Mouse (Mus musculus) forebrain, embryonic 10.5 days (tissue): ENCODE results near the gene 1700015F17Rik. TPM values are rescaled to one million over a fixed set of nuclear protein-coding genes. Genes with fewer than 3 reads are reported as not detected.
A peak's percentile ranks its signal among the peaks of the same experiment; 100 is the strongest.

Experiments
- DNase-seq: peaks from one replicate; pipeline ENCODE4 v3.0.0-alpha.2; 2017; ENCODE audit warnings: low spot score; ENCODE audit errors: extremely low spot score
- H3K27ac ChIP-seq: fragments of 300-500 bp; sonication (generic); 2 replicates; pipeline ENCODE4 v1.5.1; 2016; ENCODE audit warnings: mild to moderate bottlenecking
- H3K27me3 ChIP-seq: fragments of 300-500 bp; sonication (generic); 2 replicates; pipeline ENCODE4 v1.6.1; 2016; ENCODE audit warnings: mild to moderate bottlenecking; ENCODE audit not compliant: poor library complexity, severe bottlenecking
- H3K36me3 ChIP-seq: fragments of 300-500 bp; sonication (generic); replicated peaks from 2 replicates; pipeline ENCODE4 v1.6.1; 2016; ENCODE audit warnings: mild to moderate bottlenecking, moderate library complexity
- H3K4me1 ChIP-seq: fragments of 300-500 bp; sonication (generic); 2 replicates; pipeline ENCODE4 v1.6.1; 2016
- H3K4me3 ChIP-seq: fragments of 300-500 bp; sonication (generic); 2 replicates; pipeline ENCODE4 v1.5.1; 2016; ENCODE audit warnings: mild to moderate bottlenecking, moderate library complexity
- H3K9me3 ChIP-seq: fragments of 300-500 bp; sonication (generic); 2 replicates; pipeline ENCODE4 v1.6.1; 2016; ENCODE audit warnings: mild to moderate bottlenecking, moderate library complexity
- WGBS: fragments of 180-500 bp; shearing (Covaris S2); methylation state at CpG from one replicate; pipeline ENCODE4 v1.1.7; 2016; 5-methylcytosine and 5-hydroxymethylcytosine counted together
- polyA plus RNA-seq: library from polyadenylated mRNA; unstranded; fragments of >200 nt; fragmentation: Nextera tagmentation; extraction: Ambion mirVana; gene quantifications from 2 replicates; pipeline ENCODE4 v1.2.1, GENCODE M21; 2016

The 1700015F17Rik gene
- polyA plus RNA-seq = not detected in 2 replicates

- Histone ChIP-seq H3K36me3 (no peaks in the 10 kb centered on the region), H3K9me3 (no peaks in the 10 kb centered on the region), H3K4me1 (no peaks in the 10 kb centered on the region), H3K27me3 (no peaks in the 10 kb centered on the region), H3K27ac (no peak within 1 kb of the TSS), H3K4me3 (no peak within 1 kb of the TSS)
- WGBS = 92% methylated on average over 6 of the region's 6 CpGs
- no peak for DNase-seq
Measured at GRCm38 (mm10) chr5:5479043-5479442, at the start of gene 1700015F17Rik. Gene 1700015F17Rik (minus strand): TSS chr5:5479143.

GRCm38 (mm10) chr5:5515411-5515810 lies 36.5 kb upstream of the 1700015F17Rik start:
- no peak overlapping the region for H3K27ac ChIP-seq
- H3K4me1 ChIP-seq = peaks cover 22% of the 10 kb centered on the region
- 81% methylated on average over 5 of the region's 5 CpGs for WGBS
- DNase-seq = no peak
- peaks cover 10% of the 10 kb centered on the region for H3K36me3 ChIP-seq
- no peaks in the 10 kb centered on the region; the same call in 1 of the 2 replicates for H3K9me3 ChIP-seq
- no peak overlapping the region for H3K4me3 ChIP-seq
- H3K27me3 ChIP-seq = no peaks in the 10 kb centered on the region

GRCm38 (mm10) chr5:5514196-5515076 lies 35.5 kb upstream of the 1700015F17Rik start, which contains the start of gene Cldn12:
Gene Cldn12 (minus strand): TSS chr5:5514958.
- Histone ChIP-seq H3K4me1 (peaks cover 32% of the 10 kb centered on the region), H3K9me3 (no peaks in the 10 kb centered on the region; the same call in 1 of the 2 replicates), H3K27ac (peak within 1 kb of the TSS; percentile 94), H3K27me3 (no peaks in the 10 kb centered on the region), H3K4me3 (peak within 1 kb of the TSS; percentile 82), H3K36me3 (peaks cover 10% of the 10 kb centered on the region)
- DNase-seq = peak; percentile 95
- under 1% methylated on average over 79 of the region's 79 CpGs for WGBS

- H3K4me3 ChIP-seq = no peak overlapping the region
- peaks cover 56% of the 10 kb centered on the region for H3K4me1 ChIP-seq
- 88% methylated on average over 3 of the region's 3 CpGs for WGBS
- H3K9me3 ChIP-seq = no peaks in the 10 kb centered on the region; the same call in 1 of the 2 replicates
- DNase-seq = no peak
- H3K27me3 ChIP-seq = no peaks in the 10 kb centered on the region
- H3K27ac ChIP-seq = no peak overlapping the region
- H3K36me3 ChIP-seq = peaks cover 19% of the 10 kb centered on the region
Measured at GRCm38 (mm10) chr5:5511401-5511800, 32.5 kb upstream of the 1700015F17Rik start.

- peak overlapping the region; percentile 23; the same call in 1 of the 2 replicates for H3K4me3 ChIP-seq
- H3K27ac ChIP-seq = peak overlapping the region; percentile 62; the same call in 1 of the 2 replicates
- WGBS = 68% methylated on average over 5 of the region's 5 CpGs
- peaks cover 21% of the 10 kb centered on the region for H3K36me3 ChIP-seq
- no peaks in the 10 kb centered on the region; the same call in 1 of the 2 replicates for H3K9me3 ChIP-seq
- no peak for DNase-seq
- H3K4me1 ChIP-seq = peaks cover 56% of the 10 kb centered on the region
- no peaks in the 10 kb centered on the region for H3K27me3 ChIP-seq
Measured at GRCm38 (mm10) chr5:5510989-5511388, 32.0 kb upstream of the 1700015F17Rik start.

GRCm38 (mm10) chr5:5510304-5510887 lies 31.5 kb upstream of the 1700015F17Rik start:
- peaks cover 56% of the 10 kb centered on the region for H3K4me1 ChIP-seq
- peaks cover 25% of the 10 kb centered on the region for H3K36me3 ChIP-seq
- 67% methylated on average over 10 of the region's 10 CpGs for whole genome bisulfite sequencing
- no peaks in the 10 kb centered on the region for H3K27me3 ChIP-seq
- H3K27ac ChIP-seq = peak overlapping the region; percentile 67
- no peak for DNase-seq
- no peaks in the 10 kb centered on the region; the same call in 1 of the 2 replicates for H3K9me3 ChIP-seq
- H3K4me3 ChIP-seq = peak overlapping the region; percentile 23; the same call in 1 of the 2 replicates

GRCm38 (mm10) chr5:5508231-5508630 lies 29.3 kb upstream of the 1700015F17Rik start:
- no peak overlapping the region for H3K4me3 ChIP-seq
- DNase-seq = no peak
- H3K27me3 ChIP-seq = no peaks in the 10 kb centered on the region
- peak overlapping the region; percentile 75 for H3K27ac ChIP-seq
- no peaks in the 10 kb centered on the region; the same call in 1 of the 2 replicates for H3K9me3 ChIP-seq
- H3K36me3 ChIP-seq = peaks cover 37% of the 10 kb centered on the region
- 83% methylated on average over 10 of the region's 10 CpGs for WGBS
- peaks cover 46% of the 10 kb centered on the region for H3K4me1 ChIP-seq

- peaks cover 37% of the 10 kb centered on the region for H3K36me3 ChIP-seq
- H3K9me3 ChIP-seq = no peaks in the 10 kb centered on the region; the same call in 1 of the 2 replicates
- 45% methylated on average over 20 of the region's 20 CpGs for WGBS
- peak; percentile 70 for DNase-seq
- H3K27ac ChIP-seq = peak overlapping the region; percentile 75
- no peaks in the 10 kb centered on the region for H3K27me3 ChIP-seq
- H3K4me3 ChIP-seq = 0 out of 2 replicates have a peak overlapping the region, but pooled peaks have one; percentile 7
- H3K4me1 ChIP-seq = peaks cover 41% of the 10 kb centered on the region
Measured at GRCm38 (mm10) chr5:5507701-5508225, 28.8 kb upstream of the 1700015F17Rik start.

GRCm38 (mm10) chr5:5504456-5504855 lies 25.5 kb upstream of the 1700015F17Rik start:
- H3K27me3 ChIP-seq = no peaks in the 10 kb centered on the region
- WGBS = 92% methylated on average over 13 of the region's 13 CpGs
- H3K4me3 ChIP-seq = no peak overlapping the region
- DNase-seq = no peak
- H3K4me1 ChIP-seq = peaks cover 24% of the 10 kb centered on the region
- no peaks in the 10 kb centered on the region for H3K9me3 ChIP-seq
- H3K36me3 ChIP-seq = peaks cover 26% of the 10 kb centered on the region
- no peak overlapping the region for H3K27ac ChIP-seq

- peaks cover 13% of the 10 kb centered on the region for H3K4me1 ChIP-seq
- H3K27me3 ChIP-seq = no peaks in the 10 kb centered on the region
- H3K4me3 ChIP-seq = no peak overlapping the region
- DNase-seq = no peak
- H3K9me3 ChIP-seq = no peaks in the 10 kb centered on the region
- peaks cover 24% of the 10 kb centered on the region for H3K36me3 ChIP-seq
- WGBS = 87% methylated on average over 4 of the region's 4 CpGs
- H3K27ac ChIP-seq = no peak overlapping the region
Measured at GRCm38 (mm10) chr5:5503381-5503780, 24.4 kb upstream of the 1700015F17Rik start.

GRCm38 (mm10) chr5:5501583-5501982 lies 22.6 kb upstream of the 1700015F17Rik start:
- no peak overlapping the region for H3K27ac ChIP-seq
- no peak overlapping the region for H3K4me3 ChIP-seq
- WGBS = 92% methylated on average over 2 of the region's 2 CpGs
- no peaks in the 10 kb centered on the region for H3K9me3 ChIP-seq
- H3K27me3 ChIP-seq = no peaks in the 10 kb centered on the region
- DNase-seq = no peak
- H3K4me1 ChIP-seq = no peaks in the 10 kb centered on the region
- peaks cover 20% of the 10 kb centered on the region for H3K36me3 ChIP-seq

GRCm38 (mm10) chr5:5496393-5496792 lies 17.4 kb upstream of the 1700015F17Rik start:
- no peaks in the 10 kb centered on the region for H3K4me1 ChIP-seq
- WGBS = 81% methylated on average over 3 of the region's 3 CpGs
- H3K27me3 ChIP-seq = peaks cover 10% of the 10 kb centered on the region
- H3K9me3 ChIP-seq = no peaks in the 10 kb centered on the region
- no peak overlapping the region for H3K4me3 ChIP-seq
- no peak overlapping the region for H3K27ac ChIP-seq
- no peak for DNase-seq
- H3K36me3 ChIP-seq = no peaks in the 10 kb centered on the region
